Mouse (Mus musculus): ENCODE measurements around the gene Cox7a1.

DNA sequence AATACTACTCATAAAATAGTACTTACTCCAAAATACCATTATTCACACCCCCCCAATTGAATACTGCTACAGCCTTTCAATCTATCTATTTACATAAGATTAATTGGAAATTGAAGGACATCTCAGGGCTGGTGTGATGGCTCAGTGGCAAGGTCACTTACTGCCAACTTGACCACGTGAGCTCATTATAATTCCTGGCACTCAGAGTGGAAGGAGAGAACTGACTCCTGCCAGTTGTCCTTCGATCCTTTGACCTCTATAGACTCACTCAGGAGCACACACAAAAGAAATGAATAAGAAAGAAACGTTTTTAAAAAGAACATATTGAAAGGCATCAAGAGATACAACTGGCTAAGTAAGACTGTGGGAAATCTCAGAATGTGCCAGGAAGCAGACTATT lies 31.9 kb downstream of the Cox7a1 start:
- no peak for TF ChIP-seq CTCF (IDR thresholded peaks at IDR 0.05; ENCODE audit: control insufficient read depth, insufficient read depth, low read length)
- TF ChIP-seq POLR2A (IDR thresholded peaks at IDR 0.05; ENCODE audit: borderline replicate concordance, control insufficient read depth, low read depth, low read length): no peak
